Mouse (Mus musculus) left cerebral cortex, adult 8-10 months (tissue): ENCODE data around the gene Mss51. TPM values are rescaled to one million over a fixed set of nuclear protein-coding genes. Genes with fewer than 3 reads are reported as not detected.

Experiments used
- DNase-seq, 2 experiments: peaks; one replicate each; pipeline ENCODE4 v3.0.0; 2022; ENCODE audit warnings: low spot score in 2 of 2
- total RNA-seq, 4 experiments: library from RNA; stranded (reverse); gene quantifications; 2 replicates each; pipeline ENCODE4 v1.2.4; 2022

Gene Mss51
- 1 to 10 TPM in 2 of 4 experiments, under 1 TPM in 2; 0.59 to 1.8 (median 0.89) TPM for total RNA-seq

GRCm38 (mm10) chr14:20496603-20497002 is at the start of gene Mss51:
Mss51 (minus strand) TSS chr14:20496901.
- no peak for DNase-seq

GRCm38 (mm10) chr14:20546415-20546814 is 49.7 kb upstream of the Mss51 start, which contains the start of gene Ppp3cb:
Ppp3cb (minus strand) TSS chr14:20546573.
- peak; percentile 63 to 65 for DNase-seq

- DNase-seq = peak; percentile 65 to 80
Measured at GRCm38 (mm10) chr14:20545529-20546331, 49.0 kb upstream of the Mss51 start.

- DNase-seq = no peak
Measured at GRCm38 (mm10) chr14:20544467-20545411, 48.0 kb upstream of the Mss51 start.

GRCm38 (mm10) chr14:20529643-20530042 is 32.9 kb upstream of the Mss51 start:
- DNase-seq = no peak

- DNase-seq = peak in 1 of 2 experiments; percentile 15
Measured at GRCm38 (mm10) chr14:20520179-20520578, 23.5 kb upstream of the Mss51 start.

DNA sequence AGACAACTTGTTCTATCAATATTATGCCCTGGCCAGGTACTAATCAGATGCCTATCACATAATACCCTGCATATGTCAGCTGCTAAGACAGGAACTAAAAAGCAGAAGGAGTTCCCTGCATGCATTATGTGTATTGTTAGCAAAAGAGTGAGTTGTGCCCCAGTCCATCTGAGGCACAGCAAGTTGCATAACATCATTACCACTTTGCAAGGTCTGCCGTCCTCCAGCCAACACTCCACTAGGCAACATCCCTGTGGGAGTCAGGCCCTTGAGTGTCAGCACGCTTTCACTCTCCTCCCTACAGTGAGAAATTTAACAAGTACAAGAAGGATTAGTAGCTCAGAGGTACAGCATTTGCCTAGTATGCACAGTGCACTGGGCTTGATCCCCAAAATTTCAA is 11.7 kb upstream of the Mss51 start:
- DNase-seq = no peak

GRCm38 (mm10) chr14:20502966-20503365 is 6.3 kb upstream of the Mss51 start:
- DNase-seq = no peak

DNA sequence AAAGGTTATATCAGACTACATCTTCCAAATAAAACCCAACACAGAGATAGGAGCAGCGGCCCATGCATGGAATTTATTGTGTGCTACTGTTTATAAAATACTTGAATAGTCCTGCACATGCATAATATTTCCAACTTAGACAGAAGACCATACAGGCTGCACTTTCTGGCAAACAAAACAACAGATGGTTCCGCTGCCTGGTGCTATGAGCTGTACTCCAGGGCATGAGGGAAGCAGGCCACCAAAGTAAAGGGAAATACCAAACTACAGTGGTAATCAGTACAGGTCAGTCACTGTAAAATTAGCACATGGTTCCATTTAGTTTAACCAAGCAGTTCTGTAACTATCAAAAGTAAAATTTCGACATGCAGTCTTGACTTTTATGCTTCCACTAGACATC is 3.3 kb upstream of the Mss51 start:
- DNase-seq = no peak

- no peak for DNase-seq
Measured at GRCm38 (mm10) chr14:20486031-20486430, 10.7 kb downstream of the Mss51 start.

- no peak for DNase-seq
Measured at GRCm38 (mm10) chr14:20482051-20482751, 14.5 kb downstream of the Mss51 start.

DNA sequence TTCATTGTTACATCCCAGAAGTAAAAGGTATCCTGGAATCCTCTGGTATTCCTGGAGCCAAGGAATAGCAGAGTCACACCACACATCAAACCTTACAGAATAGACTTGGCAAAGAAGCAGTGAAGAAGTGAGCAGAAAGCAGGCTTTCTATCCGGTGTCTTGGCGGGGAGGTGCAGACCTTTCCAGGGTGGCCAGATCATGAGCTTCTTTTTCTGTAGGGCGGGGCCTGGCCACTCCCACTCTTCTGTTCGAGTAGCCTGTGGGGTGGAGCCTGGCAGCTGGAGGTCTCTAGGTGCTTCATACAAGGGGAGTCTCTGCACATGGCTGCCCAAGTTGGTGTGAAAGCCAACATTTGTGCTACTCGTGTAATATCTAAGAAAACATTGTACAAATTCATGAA is 15.5 kb downstream of the Mss51 start:
- DNase-seq = no peak

DNA sequence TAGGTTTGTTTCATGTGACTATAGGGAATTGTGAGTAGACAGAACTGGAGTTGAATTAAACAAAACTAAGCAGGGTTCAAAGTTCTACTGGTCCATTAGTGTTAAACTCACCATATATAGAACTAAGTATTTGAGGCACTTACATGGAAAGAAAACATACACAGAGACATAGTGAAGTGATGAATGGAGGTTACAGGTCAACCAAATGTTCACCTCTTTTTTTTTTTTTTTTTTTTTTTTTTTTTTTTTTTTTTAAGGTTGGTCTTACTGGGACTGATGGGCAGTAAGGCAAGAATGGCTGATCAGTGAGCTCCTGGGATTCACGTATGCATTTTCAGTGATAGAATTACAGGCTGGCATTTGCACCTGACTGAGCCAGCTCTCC is 16.5 kb downstream of the Mss51 start:
- DNase-seq = no peak

DNA sequence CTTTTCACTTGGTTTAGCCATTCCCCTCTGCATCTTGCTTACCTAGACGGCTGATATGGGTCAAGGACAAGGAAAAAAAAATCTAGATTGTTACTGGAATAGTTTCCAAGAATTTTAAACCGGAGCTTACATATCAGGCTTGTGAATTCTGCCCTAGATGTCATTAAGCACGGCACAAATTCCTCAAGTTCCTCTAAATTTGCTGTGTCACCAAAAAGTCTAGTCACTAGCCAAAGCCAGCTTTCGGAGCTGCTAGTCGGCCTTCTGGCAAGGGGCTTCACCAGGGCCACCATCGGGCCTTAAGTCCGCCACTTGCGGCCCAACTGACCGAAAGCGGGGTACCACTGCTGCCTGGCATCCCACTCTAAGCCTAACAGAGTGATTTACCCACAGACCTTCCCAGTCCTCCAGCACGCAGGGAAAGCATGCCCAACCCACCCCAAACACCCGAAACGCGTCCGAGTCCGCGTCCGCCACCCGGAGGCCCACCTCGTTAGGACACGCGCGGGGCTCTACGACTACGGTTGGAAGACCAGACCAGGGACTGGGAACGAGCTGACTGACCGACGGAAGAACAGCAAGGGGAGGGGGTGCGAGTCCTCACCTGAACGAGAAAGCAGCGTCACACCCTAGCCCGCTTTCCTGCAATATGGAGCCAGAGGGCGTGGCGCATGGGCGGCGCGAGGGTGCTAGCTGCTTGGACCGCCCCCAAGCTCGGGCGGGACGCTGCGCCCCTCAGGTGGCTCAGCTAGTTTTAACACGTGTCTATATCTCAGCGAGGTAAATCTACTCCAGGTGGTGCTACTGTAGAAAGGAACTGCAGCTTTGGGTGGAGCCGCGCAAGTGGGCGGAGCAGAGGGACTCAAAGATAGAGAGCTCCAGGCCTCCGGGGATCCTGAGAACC is 17.2 kb downstream of the Mss51 start, which contains the start of gene Anxa7:
Gene Anxa7 (minus strand): TSS at position 843 of the 904 bp plus-strand sequence.
- DNase-seq = peak; percentile 66 to 73

GRCm38 (mm10) chr14:20478801-20479200 is 17.9 kb downstream of the Mss51 start:
- DNase-seq = no peak

GRCm38 (mm10) chr14:20478385-20478784 is 18.3 kb downstream of the Mss51 start:
- DNase-seq = no peak

DNA sequence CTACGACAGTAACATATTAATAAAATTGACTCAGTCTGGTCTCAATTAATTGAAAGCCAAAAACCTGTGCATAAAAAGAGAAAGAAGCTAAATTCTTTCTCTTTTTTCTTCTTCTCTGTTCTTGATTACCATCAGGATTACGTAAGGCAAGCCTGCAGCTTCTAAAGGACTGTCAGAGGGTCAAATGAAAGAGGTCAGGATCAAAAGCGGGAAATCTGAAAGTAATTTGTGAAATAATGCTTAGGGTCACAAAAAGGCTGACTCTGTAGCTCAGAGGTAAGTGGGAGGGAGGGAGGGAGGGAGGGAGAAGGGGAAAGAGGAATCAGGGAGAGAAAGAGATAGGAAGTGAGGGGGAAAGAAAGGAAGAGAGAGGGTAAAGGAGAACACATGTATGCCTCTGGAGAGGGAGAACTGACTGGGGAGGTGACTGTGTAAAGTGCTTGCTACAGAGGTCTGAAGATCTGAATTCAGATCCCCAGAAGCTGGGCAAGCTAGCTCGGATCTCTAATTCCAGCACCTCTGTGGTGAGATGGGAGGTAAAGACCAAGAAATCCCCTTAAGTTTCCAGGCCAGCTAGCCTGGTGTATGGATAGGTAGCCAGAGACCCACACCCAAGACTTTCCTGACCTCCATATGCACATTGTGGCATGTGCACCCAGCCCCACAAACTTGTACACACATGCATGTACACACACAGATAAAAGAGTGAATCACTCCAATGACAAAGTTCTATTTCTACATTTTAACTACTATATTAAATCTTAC is 19.3 kb downstream of the Mss51 start:
- DNase-seq = no peak

GRCm38 (mm10) chr14:20460216-20460615 is 36.5 kb downstream of the Mss51 start:
- DNase-seq = no peak

DNA sequence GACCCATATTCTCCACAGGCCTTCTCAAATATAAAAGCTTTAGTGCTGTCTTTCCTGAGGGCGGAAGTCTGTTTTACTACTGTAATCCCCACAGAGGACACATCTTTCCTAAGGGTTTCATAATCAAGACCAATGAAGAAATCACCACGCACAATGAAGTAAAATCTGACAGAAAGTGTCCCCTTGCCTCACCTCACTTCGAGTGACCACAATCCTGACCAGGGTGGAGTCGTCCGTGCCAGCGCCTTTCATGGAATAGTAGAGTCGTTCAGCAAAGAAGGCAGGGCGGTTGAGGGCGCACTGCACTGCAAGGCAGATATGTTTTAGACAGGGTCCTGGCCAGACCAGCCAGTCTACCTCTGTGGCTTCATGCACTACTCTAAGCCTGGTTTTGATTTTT is 38.3 kb downstream of the Mss51 start:
- no peak for DNase-seq

DNA sequence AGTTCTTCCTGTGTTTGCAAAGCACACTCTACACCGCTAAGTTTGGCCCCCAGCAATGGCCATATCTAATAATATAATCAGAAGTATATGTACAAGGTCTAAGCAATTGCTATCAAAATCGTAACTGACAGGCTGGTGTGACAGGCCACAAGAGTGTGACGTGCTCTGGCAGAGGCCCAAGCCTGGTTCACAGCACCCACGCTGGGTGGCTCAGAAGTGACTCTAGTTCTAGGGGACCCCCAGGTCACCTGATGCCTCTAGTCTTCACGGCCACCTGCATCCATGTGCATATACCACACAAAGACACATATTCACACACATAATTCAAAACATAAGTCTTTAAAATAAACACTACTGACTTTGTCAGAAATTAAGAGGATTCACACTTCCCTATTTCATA is 43.8 kb downstream of the Mss51 start:
- no peak for DNase-seq
